Mouse (Mus musculus) ES-E14 (cell line): ENCODE data around the gene Prex1. TPM values are rescaled to one million over a fixed set of nuclear protein-coding genes. Genes with fewer than 3 reads are reported as not detected.

ENCODE experiments used
- DNase-seq: peaks from one replicate; pipeline ENCODE4 v3.0.0-alpha.2; 2013; ENCODE audit warnings: low read depth, low spot score
- H3K27ac ChIP-seq: 2 replicates; pipeline ENCODE4 v1.5.1; 2012; ENCODE audit warnings: low read depth, mild to moderate bottlenecking, low read length, moderate library complexity, mixed read lengths; ENCODE audit not compliant: poor library complexity, insufficient read depth, severe bottlenecking
- H3K36me3 ChIP-seq: 2 replicates; pipeline ENCODE4 v1.6.1; 2012; ENCODE audit warnings: mild to moderate bottlenecking, low read length, moderate library complexity, mixed read lengths; ENCODE audit not compliant: control insufficient read depth, poor library complexity, insufficient read depth, severe bottlenecking
- H3K4me1 ChIP-seq, 2 experiments: fragments of 150-350 bp in 1 of 2; sonication (generic) in 1 of 2; 2 replicates each; pipeline ENCODE4 v1.6.1; 2012; ENCODE audit warnings: low read length in 2 of 2, mild to moderate bottlenecking in 1 of 2, mixed read lengths in 1 of 2; ENCODE audit not compliant: control insufficient read depth in 2 of 2, insufficient read depth in 2 of 2, poor library complexity in 1 of 2
- H3K4me3 ChIP-seq, 2 experiments: fragments of 150-350 bp in 1 of 2; sonication (generic) in 1 of 2; 2 replicates each; pipeline ENCODE4 v1.5.1; 2012; ENCODE audit warnings: low read length in 2 of 2, low read depth in 1 of 2, mild to moderate bottlenecking in 1 of 2, mixed read lengths in 1 of 2; ENCODE audit not compliant: insufficient read depth in 1 of 2, poor library complexity in 1 of 2, severe bottlenecking in 1 of 2
- H3K9ac ChIP-seq: 2 replicates; pipeline ENCODE4 v1.6.1; 2012; ENCODE audit warnings: low read depth, mild to moderate bottlenecking, low read length, mixed read lengths; ENCODE audit not compliant: poor library complexity, insufficient read depth, severe bottlenecking
- H3K9me3 ChIP-seq: fragments of 150-350 bp; sonication (generic); 2 replicates; pipeline ENCODE4 v1.6.1; 2012; ENCODE audit warnings: low read depth, mild to moderate bottlenecking, low read length; ENCODE audit not compliant: control insufficient read depth, insufficient read depth
- CHD2 ChIP-seq: IDR thresholded peaks from 2 replicates; pipeline ENCODE4 v1.6.1; 2014; ENCODE audit warnings: mild to moderate bottlenecking, low read depth, low read length, inconsistent platforms
- HCFC1 ChIP-seq: IDR thresholded peaks from 2 replicates; pipeline ENCODE4 v1.6.1; 2012; ENCODE audit warnings: low read length, inconsistent platforms, borderline replicate concordance; ENCODE audit not compliant: insufficient read depth
- MAFK ChIP-seq: IDR thresholded peaks from 2 replicates; pipeline ENCODE4 v1.6.1; 2014; ENCODE audit warnings: mild to moderate bottlenecking, low read depth, low read length, inconsistent platforms; ENCODE audit not compliant: insufficient read depth
- ZC3H11A ChIP-seq: IDR thresholded peaks from 2 replicates; pipeline ENCODE4 v1.6.1; 2012; ENCODE audit warnings: low read depth, mild to moderate bottlenecking, inconsistent platforms, low read length, borderline replicate concordance
- ZNF384 ChIP-seq: IDR thresholded peaks from 2 replicates; pipeline ENCODE4 v1.6.1; 2012; ENCODE audit warnings: low read depth, low read length, inconsistent platforms
- in situ Hi-C, 2 experiments: fragments of 600-800 bp; cut with MboI; formaldehyde crosslinking; loops; one replicate each; pipeline ENCODE4 v1.15.1; 2025; ENCODE audit warnings: low sequenced_read_pairs in 2 of 2, inconsistent platforms in 1 of 2; ENCODE audit not compliant: unreplicated experiment in 2 of 2
- total RNA-seq: library from RNA; depleted of rRNA; stranded (reverse); fragments of 300-350 nt; gene quantifications from 2 replicates; pipeline ENCODE4 v1.2.3, GENCODE M21; 2012

Prex1 gene
- total RNA-seq, 1 experiment: 1.5 TPM

GRCm38 (mm10) chr2:166635521-166635920 lies 78.1 kb downstream of the Prex1 start:
- Histone ChIP-seq H3K4me1 (no peaks in the 10 kb centered on the region; a peak in 2 of 4 replicates), H3K9me3 (no peaks in the 10 kb centered on the region), H3K36me3 (no peaks in the 10 kb centered on the region), H3K9ac (no peak overlapping the region), H3K27ac (no peak overlapping the region), H3K4me3 (no peak overlapping the region)
- in situ Hi-C loops: no loop called here
- TF ChIP-seq CHD2 (no peak), ZC3H11A (no peak), HCFC1 (no peak), ZNF384 (no peak), MAFK (no peak)
- no peak for DNase-seq

- no peaks in the 10 kb centered on the region; a peak in 2 of 4 replicates for H3K4me1 ChIP-seq
- H3K36me3 ChIP-seq: no peaks in the 10 kb centered on the region
- no peaks in the 10 kb centered on the region for H3K9me3 ChIP-seq
- peak overlapping the region; percentile 58; the same call in 1 of the 2 replicates for H3K9ac ChIP-seq
- H3K27ac ChIP-seq: no peak overlapping the region
- TF ChIP-seq CHD2 (peak; percentile 74; the same call in 1 of the 2 replicates), MAFK (no peak)
- peak overlapping the region; percentile 10 to 54; a peak in 3 of 4 replicates for H3K4me3 ChIP-seq
- DNase-seq: no peak
- in situ Hi-C loops: no loop called here
Observed at GRCm38 (mm10) chr2:166632571-166633361, 80.9 kb downstream of the Prex1 start.

- Histone ChIP-seq H3K9me3 (no peaks in the 10 kb centered on the region), H3K27ac (no peak overlapping the region), H3K36me3 (no peaks in the 10 kb centered on the region), H3K4me1 (no peaks in the 10 kb centered on the region; a peak in 2 of 4 replicates), H3K4me3 (no peak overlapping the region), H3K9ac (no peak overlapping the region)
- in situ Hi-C loops: no loop called here
- TF ChIP-seq ZC3H11A (no peak), MAFK (no peak), HCFC1 (no peak), CHD2 (no peak), ZNF384 (no peak)
- no peak for DNase-seq
Observed at GRCm38 (mm10) chr2:166631621-166632171, 81.9 kb downstream of the Prex1 start.

GRCm38 (mm10) chr2:166631189-166631588 lies 82.4 kb downstream of the Prex1 start:
- no peaks in the 10 kb centered on the region for H3K36me3 ChIP-seq
- DNase-seq: no peak
- H3K9ac ChIP-seq: no peak overlapping the region
- TF ChIP-seq HCFC1 (no peak), ZC3H11A (no peak), CHD2 (no peak), MAFK (no peak), ZNF384 (no peak)
- no peak overlapping the region for H3K4me3 ChIP-seq
- H3K27ac ChIP-seq: no peak overlapping the region
- in situ Hi-C loops: no loop called here
- no peaks in the 10 kb centered on the region; a peak in 2 of 4 replicates for H3K4me1 ChIP-seq
- H3K9me3 ChIP-seq: no peaks in the 10 kb centered on the region
